Mouse (Mus musculus): ENCODE data around the gene Tas2r107.

GRCm38 (mm10) chr6:131678786-131679185 lies 18.8 kb upstream of the Tas2r107 start, which contains the start of gene Tas2r106:
- TF ChIP-seq CTCF (IDR thresholded peaks at IDR 0.05; ENCODE audit: low read depth, low read length) (no peak), POLR2A (IDR thresholded peaks at IDR 0.05; ENCODE audit: insufficient read depth, low read length) (no peak)
